Mouse (Mus musculus): Measurements from ENCODE around the gene Sarnp.

GRCm38 (mm10) chr10:128878811-128879210 is 61.7 kb downstream of the Sarnp start:
- TF ChIP-seq CTCF (IDR thresholded peaks at IDR 0.05; ENCODE audit: low read depth, low read length) (no peak), POLR2A (IDR thresholded peaks at IDR 0.05; ENCODE audit: borderline replicate concordance, low read depth, low read length) (no peak)

All from bone marrow macrophage, adult 2 months (primary cell).